Mouse (Mus musculus) embryonic facial prominence, embryonic 12.5 days (tissue): Measurements from ENCODE around the gene Phf21b. TPM values are rescaled to one million over a fixed set of nuclear protein-coding genes. Genes with fewer than 3 reads are reported as not detected.
"Not testable (repeated sequence)": the region's sequence is repeated elsewhere in the genome, so short reads cannot be mapped to it uniquely, and the experiment has no call there.

ENCODE experiments used
- ATAC-seq: fragments of 200-750 bp; cut with Nextera tagmentation; 2 replicates; pipeline ENCODE4 v1.8.0; 2017; ENCODE audit not compliant: insufficient number of reproducible peaks, insufficient read depth, low FRiP score, low TSS enrichment
- H3K27ac ChIP-seq: fragments of 300-500 bp; sonication (generic); 2 replicates; pipeline ENCODE4 v1.5.1; 2016; ENCODE audit warnings: mild to moderate bottlenecking
- H3K27me3 ChIP-seq: fragments of 300-500 bp; sonication (generic); 2 replicates; pipeline ENCODE4 v1.6.1; 2016; ENCODE audit warnings: mild to moderate bottlenecking, moderate library complexity
- H3K36me3 ChIP-seq: fragments of 300-500 bp; sonication (generic); 2 replicates; pipeline ENCODE4 v1.6.1; 2016; ENCODE audit warnings: mild to moderate bottlenecking
- H3K4me1 ChIP-seq: fragments of 300-500 bp; sonication (generic); 2 replicates; pipeline ENCODE4 v1.6.1; 2016
- H3K4me2 ChIP-seq: fragments of 300-500 bp; sonication (generic); replicated peaks from 2 replicates; pipeline ENCODE4 v1.6.1; 2016; ENCODE audit warnings: mild to moderate bottlenecking, moderate library complexity
- H3K4me3 ChIP-seq: fragments of 300-500 bp; sonication (generic); 2 replicates; pipeline ENCODE4 v1.5.1; 2016; ENCODE audit warnings: mild to moderate bottlenecking
- H3K9ac ChIP-seq: fragments of 300-500 bp; sonication (generic); 2 replicates; pipeline ENCODE4 v1.6.1; 2016; ENCODE audit warnings: mild to moderate bottlenecking, moderate library complexity
- H3K9me3 ChIP-seq: fragments of 300-500 bp; sonication (generic); 2 replicates; pipeline ENCODE4 v1.6.1; 2016; ENCODE audit warnings: mild to moderate bottlenecking, moderate library complexity
- WGBS: fragments of 180-500 bp; shearing (Covaris S2); methylation state at CpG from one replicate; pipeline ENCODE4 v1.1.7; 2016; 5-methylcytosine and 5-hydroxymethylcytosine counted together
- polyA plus RNA-seq: library from polyadenylated mRNA; unstranded; fragments of >200 nt; fragmentation: Nextera tagmentation; extraction: Ambion mirVana; gene quantifications from 2 replicates; pipeline ENCODE4 v1.2.1, GENCODE M21; 2016

Gene Phf21b
- polyA plus RNA-seq, 1 experiment from 2014 or later: 1.9 TPM

DNA sequence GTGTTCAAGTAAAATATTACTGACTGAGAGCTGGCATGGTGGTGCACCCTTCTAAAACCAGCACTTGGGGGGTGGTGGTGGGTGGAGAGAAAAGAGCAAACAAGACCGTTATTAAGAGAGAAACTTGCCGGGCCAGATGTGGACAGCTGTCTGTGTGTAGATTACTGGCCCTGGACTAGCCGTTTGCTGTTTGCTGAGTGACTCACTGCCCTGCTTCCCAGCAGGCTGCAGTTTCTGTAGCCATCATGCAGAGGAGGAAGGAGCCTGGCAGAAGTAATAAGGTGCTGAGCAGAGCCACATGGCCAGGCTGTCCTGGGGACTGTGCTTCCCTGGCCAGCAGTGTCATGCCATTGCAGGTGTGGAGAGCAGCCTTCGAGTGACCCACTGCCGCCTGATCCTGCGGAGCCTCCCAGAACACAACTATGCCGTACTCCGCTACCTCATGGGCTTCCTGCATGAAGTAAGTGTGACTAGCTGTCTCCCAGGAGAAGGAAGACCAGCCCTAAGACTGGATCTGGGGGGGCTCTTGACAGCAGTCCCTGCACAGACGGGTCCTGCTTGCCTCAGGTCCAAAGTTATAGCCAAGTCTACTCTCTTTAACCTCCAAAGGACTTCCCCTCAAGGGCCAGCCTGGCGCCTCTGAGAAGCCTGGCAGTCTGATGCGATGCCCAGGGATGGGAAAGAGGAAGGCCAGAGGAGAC is 86.1 kb downstream of the Phf21b start:
- Histone ChIP-seq H3K36me3 (no peaks in the 10 kb centered on the region), H3K27me3 (no peaks in the 10 kb centered on the region), H3K4me3 (no peak overlapping the region), H3K27ac (no peak overlapping the region), H3K9ac (no peak overlapping the region), H3K4me1 (peaks cover 15% of the 10 kb centered on the region; the same call in 1 of the 2 replicates), H3K4me2 (no peak overlapping the region), H3K9me3 (no peaks in the 10 kb centered on the region)
- WGBS: 78% methylated on average over 11 of the region's 11 CpGs
- ATAC-seq: no peak

DNA sequence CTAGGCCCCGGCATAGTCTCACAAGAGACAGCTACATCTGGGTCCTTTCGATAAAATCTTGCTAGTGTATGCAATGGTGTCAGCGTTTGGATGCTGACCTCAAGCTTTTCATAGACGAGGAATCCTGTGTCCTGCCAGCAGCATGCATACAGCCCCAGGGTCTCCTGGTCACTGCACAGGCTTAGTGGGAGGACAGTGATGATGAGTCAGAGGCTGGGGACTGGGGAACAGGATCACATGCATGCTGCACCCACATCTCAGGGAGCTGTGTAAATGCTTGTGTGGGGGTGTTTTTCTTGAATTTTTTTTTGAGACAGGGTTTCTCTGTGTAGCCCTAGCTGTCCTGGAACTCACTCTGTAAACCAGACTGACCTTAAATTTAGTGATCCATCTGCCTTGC is 87.3 kb downstream of the Phf21b start:
- H3K27ac ChIP-seq, H3K4me3 ChIP-seq, H3K9me3 ChIP-seq, H3K27me3 ChIP-seq, H3K9ac ChIP-seq, H3K4me2 ChIP-seq, H3K36me3 ChIP-seq, ATAC-seq: not testable (repeated sequence)
- H3K4me1 ChIP-seq: peaks cover 12% of the 10 kb centered on the region; the same call in 1 of the 2 replicates
- 77% methylated on average over 4 of the region's 4 CpGs for WGBS

- H3K27me3 ChIP-seq: no peaks in the 10 kb centered on the region
- H3K9ac ChIP-seq: no peak overlapping the region
- H3K36me3 ChIP-seq: no peaks in the 10 kb centered on the region
- 0 out of 2 replicates have a peak, but pooled peaks cover 3% of the 10 kb centered on the region for H3K4me1 ChIP-seq
- no peak overlapping the region for H3K27ac ChIP-seq
- H3K4me3 ChIP-seq: no peak overlapping the region
- H3K4me2 ChIP-seq: no peak overlapping the region
- no peak for ATAC-seq
- WGBS: 45% methylated on average over 10 of the region's 10 CpGs
- no peaks in the 10 kb centered on the region for H3K9me3 ChIP-seq
Measured at GRCm38 (mm10) chr15:84766621-84767020, 89.2 kb downstream of the Phf21b start.

- Histone ChIP-seq H3K9me3 (no peaks in the 10 kb centered on the region), H3K9ac (no peak overlapping the region), H3K27me3 (no peaks in the 10 kb centered on the region; the same call in 1 of the 2 replicates), H3K36me3 (no peaks in the 10 kb centered on the region), H3K4me3 (no peak overlapping the region), H3K27ac (no peak overlapping the region), H3K4me2 (no peak overlapping the region), H3K4me1 (no peaks in the 10 kb centered on the region)
- ATAC-seq: no peak
- 25% methylated on average over 7 of the region's 7 CpGs for WGBS
Measured at GRCm38 (mm10) chr15:84763423-84763812, 92.4 kb downstream of the Phf21b start.

GRCm38 (mm10) chr15:84762712-84763422 is 93.0 kb downstream of the Phf21b start:
- no peak for ATAC-seq
- Histone ChIP-seq H3K9ac (no peak overlapping the region), H3K4me2 (no peak overlapping the region), H3K4me1 (no peaks in the 10 kb centered on the region), H3K27ac (no peak overlapping the region), H3K9me3 (no peaks in the 10 kb centered on the region), H3K27me3 (peaks cover 2% of the 10 kb centered on the region; the same call in 1 of the 2 replicates), H3K36me3 (no peaks in the 10 kb centered on the region), H3K4me3 (no peak overlapping the region)
- 62% methylated on average over 8 of the region's 8 CpGs for WGBS

GRCm38 (mm10) chr15:84758493-84758892 is 97.4 kb downstream of the Phf21b start:
- H3K4me2 ChIP-seq: no peak overlapping the region
- H3K27ac ChIP-seq: no peak overlapping the region
- H3K27me3 ChIP-seq: peaks cover 13% of the 10 kb centered on the region
- no peak overlapping the region for H3K4me3 ChIP-seq
- no peaks in the 10 kb centered on the region for H3K9me3 ChIP-seq
- H3K4me1 ChIP-seq: peaks cover 14% of the 10 kb centered on the region
- WGBS: 33% methylated on average over 4 of the region's 4 CpGs
- no peak for ATAC-seq
- H3K9ac ChIP-seq: no peak overlapping the region
- no peaks in the 10 kb centered on the region for H3K36me3 ChIP-seq

GRCm38 (mm10) chr15:84756426-84756825 is 99.4 kb downstream of the Phf21b start:
- ATAC-seq: no peak; the same call in 1 of the 2 replicates
- peak overlapping the region; percentile 24; the same call in 1 of the 2 replicates for H3K9ac ChIP-seq
- peaks cover 14% of the 10 kb centered on the region for H3K4me1 ChIP-seq
- peak overlapping the region; percentile 50 for H3K4me2 ChIP-seq
- H3K9me3 ChIP-seq: no peaks in the 10 kb centered on the region
- no peaks in the 10 kb centered on the region for H3K36me3 ChIP-seq
- H3K4me3 ChIP-seq: peak overlapping the region; percentile 28
- H3K27me3 ChIP-seq: peaks cover 13% of the 10 kb centered on the region
- H3K27ac ChIP-seq: peak overlapping the region; percentile 41; the same call in 1 of the 2 replicates
- WGBS: 1% methylated on average over 22 of the region's 22 CpGs

GRCm38 (mm10) chr15:84754987-84755386 is 100.9 kb downstream of the Phf21b start:
- H3K27me3 ChIP-seq: peaks cover 13% of the 10 kb centered on the region
- H3K4me3 ChIP-seq: no peak overlapping the region
- peaks cover 14% of the 10 kb centered on the region for H3K4me1 ChIP-seq
- H3K27ac ChIP-seq: no peak overlapping the region
- no peaks in the 10 kb centered on the region for H3K9me3 ChIP-seq
- no peak overlapping the region for H3K9ac ChIP-seq
- no peak for ATAC-seq
- 14% methylated on average over 3 of the region's 3 CpGs for WGBS
- no peak overlapping the region for H3K4me2 ChIP-seq
- no peaks in the 10 kb centered on the region for H3K36me3 ChIP-seq

- no peaks in the 10 kb centered on the region for H3K36me3 ChIP-seq
- 87% methylated on average over 4 of the region's 4 CpGs for WGBS
- H3K4me2 ChIP-seq: no peak overlapping the region
- no peaks in the 10 kb centered on the region for H3K9me3 ChIP-seq
- H3K27ac ChIP-seq: no peak overlapping the region
- no peak overlapping the region for H3K9ac ChIP-seq
- no peak for ATAC-seq
- no peak overlapping the region for H3K4me3 ChIP-seq
- 0 out of 2 replicates have a peak, but pooled peaks cover 3% of the 10 kb centered on the region for H3K4me1 ChIP-seq
- no peaks in the 10 kb centered on the region for H3K27me3 ChIP-seq
Measured at GRCm38 (mm10) chr15:84745831-84746230, 110.0 kb downstream of the Phf21b start.

- Histone ChIP-seq H3K27me3 (no peaks in the 10 kb centered on the region), H3K36me3 (no peaks in the 10 kb centered on the region), H3K4me3 (no peak overlapping the region), H3K9ac (no peak overlapping the region), H3K4me1 (0 out of 2 replicates have a peak, but pooled peaks cover 3% of the 10 kb centered on the region), H3K4me2 (no peak overlapping the region), H3K27ac (no peak overlapping the region), H3K9me3 (no peaks in the 10 kb centered on the region)
- ATAC-seq: no peak
- 4% methylated on average over 2 of the region's 2 CpGs for WGBS
Measured at GRCm38 (mm10) chr15:84744308-84744707, 111.5 kb downstream of the Phf21b start.

GRCm38 (mm10) chr15:84743347-84743746 is 112.5 kb downstream of the Phf21b start:
- 0 out of 2 replicates have a peak, but pooled peaks cover 3% of the 10 kb centered on the region for H3K4me1 ChIP-seq
- H3K36me3 ChIP-seq: no peaks in the 10 kb centered on the region
- no peak overlapping the region for H3K4me2 ChIP-seq
- no peak overlapping the region for H3K27ac ChIP-seq
- no peaks in the 10 kb centered on the region for H3K27me3 ChIP-seq
- H3K9me3 ChIP-seq: no peaks in the 10 kb centered on the region
- no peak for ATAC-seq
- 7% methylated on average over 3 of the region's 3 CpGs for WGBS
- H3K9ac ChIP-seq: no peak overlapping the region
- H3K4me3 ChIP-seq: no peak overlapping the region

DNA sequence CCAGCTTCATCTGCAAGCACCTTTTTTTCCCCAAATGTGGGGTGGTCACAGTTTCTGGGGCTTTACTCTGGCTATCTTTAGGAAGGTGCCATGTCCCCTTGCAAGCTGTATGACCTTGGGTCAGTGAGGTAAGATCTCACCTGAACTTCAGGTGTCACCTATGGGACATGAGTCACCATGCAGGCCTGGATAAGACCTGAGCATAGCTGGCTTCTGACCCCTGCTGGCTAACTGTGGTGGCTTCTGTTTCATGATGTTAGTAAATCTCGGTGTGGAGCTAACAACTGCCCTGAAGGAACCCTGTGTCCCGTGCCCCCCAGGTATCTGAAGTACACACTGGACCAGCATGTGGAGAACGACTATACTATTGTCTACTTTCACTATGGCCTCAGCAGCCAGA is 114.3 kb downstream of the Phf21b start:
- Histone ChIP-seq H3K4me1 (0 out of 2 replicates have a peak, but pooled peaks cover 3% of the 10 kb centered on the region), H3K36me3 (no peaks in the 10 kb centered on the region), H3K4me3 (no peak overlapping the region), H3K9ac (no peak overlapping the region), H3K27ac (no peak overlapping the region), H3K9me3 (no peaks in the 10 kb centered on the region), H3K4me2 (no peak overlapping the region), H3K27me3 (no peaks in the 10 kb centered on the region)
- ATAC-seq: no peak
- 77% methylated on average over 3 of the region's 3 CpGs for WGBS
